Comparison of ENCODE assay signal across 19 mouse cellular contexts in the genomic region with DNA sequence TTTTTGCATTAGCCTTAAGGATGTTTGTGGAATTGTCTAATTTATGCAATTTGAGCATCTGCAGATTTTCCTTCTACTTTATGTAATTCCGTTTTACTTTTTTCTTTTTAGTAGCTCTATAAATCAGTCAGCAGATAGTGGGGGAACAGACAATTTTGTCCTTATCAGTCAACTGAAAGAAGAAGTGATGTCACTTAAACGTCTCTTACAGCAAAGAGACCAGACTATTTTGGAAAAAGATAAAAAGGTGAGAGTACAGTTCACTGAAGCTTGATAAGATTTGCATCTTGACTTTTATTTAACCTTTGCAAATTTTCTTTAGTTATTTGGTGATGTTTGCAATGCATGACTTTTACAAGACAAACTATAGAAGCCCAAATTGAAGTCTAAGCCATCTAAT.
"Had no signal": no experiment of that assay in that cellular context is flagged by ENCODE, and none has a peak within 500 bp of the region (broad histone marks: within the 10 kb centered on the region; RNA-seq: fewer than 3 reads in every experiment).

No protein-coding gene starts in this region.

- H3K9me3 ChIP-seq: liver, embryonic 15.5 days; midbrain, embryonic 10.5 days; midbrain, embryonic 13.5 days; midbrain, embryonic 15.5 days; neural tube, embryonic 12.5 days; stomach, embryonic 15.5 days had no signal

- H3K4me2 ChIP-seq: liver, embryonic 15.5 days; lung, embryonic 14.5 days; midbrain, embryonic 13.5 days; midbrain, embryonic 15.5 days; neural tube, embryonic 12.5 days; stomach, embryonic 15.5 days had no signal

- H3K9ac ChIP-seq: liver, embryonic 15.5 days; liver, postnatal 0 days; lung, embryonic 14.5 days; midbrain, embryonic 13.5 days; midbrain, embryonic 15.5 days; neural tube, embryonic 12.5 days; stomach, embryonic 15.5 days had no signal

- H3K4me3 ChIP-seq: liver, embryonic 15.5 days; midbrain, embryonic 10.5 days; midbrain, embryonic 13.5 days; midbrain, embryonic 15.5 days; neural tube, embryonic 12.5 days; stomach, embryonic 15.5 days had no signal

- ATAC-seq: liver, postnatal 0 days; midbrain, embryonic 13.5 days; midbrain, embryonic 15.5 days had no signal

- H3K27ac ChIP-seq: liver, embryonic 15.5 days; midbrain, embryonic 10.5 days; midbrain, embryonic 13.5 days; midbrain, embryonic 15.5 days; neural tube, embryonic 12.5 days; stomach, embryonic 15.5 days; stomach, postnatal 0 days had no signal

- DNase-seq: liver, postnatal 0 days; lung, embryonic 14.5 days; lung, postnatal 10 days; lung, postnatal 4 days; retina, postnatal 1 day; right cerebral cortex, adult 18-20 months; right cerebral cortex, postnatal 25 days; right cerebral cortex, postnatal 4 days; spleen, adult 18-20 months; thymus, adult 2 months; thymus, postnatal 25 days; thymus, postnatal 4 days had no signal

- H3K4me1 ChIP-seq: liver, embryonic 15.5 days; midbrain, embryonic 10.5 days; midbrain, embryonic 15.5 days; neural tube, embryonic 12.5 days; stomach, embryonic 15.5 days had no signal

- H3K27me3 ChIP-seq: liver, embryonic 15.5 days; midbrain, embryonic 13.5 days; midbrain, embryonic 15.5 days; neural tube, embryonic 12.5 days; stomach, embryonic 15.5 days had no signal
